Mouse (Mus musculus) liver, adult 2 months (tissue): ENCODE measurements at regions not wholly inside any gene's neighbourhood (a gene's known extent, or its start where the extent isn't known, plus 50 kb on each side); places are given as distances from the start of the nearest gene placed in this dataset.

ENCODE experiments used
- DNase-seq: peaks from one replicate; pipeline ENCODE4 v3.0.0-alpha.2; 2011; ENCODE audit warnings: low read depth, low spot score; ENCODE audit errors: extremely low read depth
- H3K27ac ChIP-seq: fragments of 200-500 bp; replicated peaks from 2 replicates; pipeline ENCODE4 v1.5.1; 2012; ENCODE audit warnings: low read depth, mild to moderate bottlenecking, control low read depth, inconsistent platforms, low read length; ENCODE audit not compliant: insufficient read depth
- H3K27me3 ChIP-seq: fragments of 200-500 bp; 2 replicates; pipeline ENCODE4 v1.6.1; 2012; ENCODE audit warnings: mild to moderate bottlenecking, moderate library complexity, low read length, inconsistent platforms; ENCODE audit not compliant: control insufficient read depth, insufficient read depth
- H3K36me3 ChIP-seq: fragments of 200-500 bp; 2 replicates; pipeline ENCODE4 v1.6.1; 2012; ENCODE audit warnings: low read length, inconsistent platforms; ENCODE audit not compliant: control insufficient read depth, insufficient read depth
- H3K4me1 ChIP-seq: fragments of 200-500 bp; 2 replicates; pipeline ENCODE4 v1.6.1; 2011; ENCODE audit warnings: low read length; ENCODE audit not compliant: control insufficient read depth, insufficient read depth
- H3K4me3 ChIP-seq: fragments of 200-500 bp; 2 replicates; pipeline ENCODE4 v1.5.1; 2011; ENCODE audit warnings: low read depth, mild to moderate bottlenecking, control low read depth, low read length, moderate library complexity; ENCODE audit not compliant: insufficient read depth
- H3K79me2 ChIP-seq: fragments of 200-500 bp; 2 replicates; pipeline ENCODE4 v1.6.1; 2012; ENCODE audit warnings: inconsistent platforms, mild to moderate bottlenecking, low read length, moderate library complexity; ENCODE audit not compliant: control insufficient read depth, insufficient read depth
- H3K9ac ChIP-seq: fragments of 200-500 bp; 2 replicates; pipeline ENCODE4 v1.6.1; 2012; ENCODE audit warnings: low read depth, mild to moderate bottlenecking, control low read depth, inconsistent platforms, low read length
- CTCF ChIP-seq: fragments of 200-500 bp; IDR thresholded peaks from 2 replicates; pipeline ENCODE4 v1.5.1; 2011; ENCODE audit warnings: low read depth, low read length, control low read depth
- POLR2A ChIP-seq: fragments of 200-500 bp; IDR thresholded peaks from 2 replicates; pipeline ENCODE4 v1.6.1; 2011; ENCODE audit warnings: low read length, control low read depth; ENCODE audit not compliant: insufficient read depth; ENCODE audit errors: extremely low read depth
- WGBS: fragments of 180-500 bp; shearing (Covaris S2); methylation state at CpG from one replicate; pipeline ENCODE4 v1.1.7; 2018; 5-methylcytosine and 5-hydroxymethylcytosine counted together

DNA sequence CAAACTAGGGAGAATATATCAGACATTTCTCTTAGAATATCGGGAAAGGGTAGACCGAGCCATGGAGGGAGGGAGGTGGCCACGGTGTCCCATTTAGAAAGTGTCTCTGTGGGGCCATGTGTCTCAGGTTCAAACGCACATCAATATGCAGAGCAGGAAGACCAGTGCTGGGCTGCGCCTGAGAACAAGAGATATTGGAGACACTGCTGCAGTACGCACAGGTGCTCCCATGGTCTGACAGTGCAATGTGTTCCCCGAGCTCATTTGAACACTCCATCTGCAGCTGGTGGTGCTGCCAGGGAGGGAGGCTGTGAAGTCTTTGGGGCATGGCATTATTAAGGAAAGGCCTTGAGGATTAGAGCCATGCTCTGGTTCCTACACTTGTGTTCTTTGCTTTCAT lies 60.6 kb upstream of the Irf2bp2 start:
- no peak for DNase-seq
- H3K79me2 ChIP-seq: no peaks in the 10 kb centered on the region
- no peak overlapping the region for H3K4me3 ChIP-seq
- no peaks in the 10 kb centered on the region for H3K36me3 ChIP-seq
- TF ChIP-seq POLR2A (no peak), CTCF (no peak)
- no peak overlapping the region for H3K9ac ChIP-seq
- 95% methylated on average over 7 of the region's 7 CpGs for WGBS
- H3K27ac ChIP-seq: no peak overlapping the region
- H3K4me1 ChIP-seq: peaks cover 20% of the 10 kb centered on the region
- no peaks in the 10 kb centered on the region for H3K27me3 ChIP-seq

DNA sequence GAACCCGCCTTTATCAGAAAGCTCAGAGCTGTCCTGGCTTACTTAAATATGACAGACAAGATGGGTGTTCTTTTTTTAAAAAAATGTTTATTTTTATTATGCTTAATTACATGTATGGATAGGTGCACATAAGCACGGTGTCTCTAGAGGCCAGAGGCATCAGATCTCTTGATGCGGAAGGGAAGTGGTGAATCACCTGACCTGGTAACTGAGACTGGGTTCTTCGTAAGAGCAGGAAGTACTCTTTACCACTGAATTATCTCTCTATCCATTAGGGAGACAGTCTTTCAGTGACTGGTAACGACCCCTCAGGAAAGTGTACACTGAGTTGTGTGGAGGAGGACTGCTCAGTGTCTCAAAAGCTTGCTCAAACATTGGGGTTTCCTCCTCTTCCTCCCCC lies 58.4 kb upstream of the Irf2bp2 start:
- Histone ChIP-seq H3K4me3 (no peak overlapping the region), H3K9ac (no peak overlapping the region), H3K27me3 (no peaks in the 10 kb centered on the region), H3K4me1 (peaks cover 14% of the 10 kb centered on the region), H3K79me2 (no peaks in the 10 kb centered on the region), H3K36me3 (no peaks in the 10 kb centered on the region), H3K27ac (no peak overlapping the region)
- no peak for DNase-seq
- TF ChIP-seq CTCF: no peak
- TF ChIP-seq POLR2A: no peak
- WGBS: 89% methylated on average over 5 of the region's 5 CpGs

DNA sequence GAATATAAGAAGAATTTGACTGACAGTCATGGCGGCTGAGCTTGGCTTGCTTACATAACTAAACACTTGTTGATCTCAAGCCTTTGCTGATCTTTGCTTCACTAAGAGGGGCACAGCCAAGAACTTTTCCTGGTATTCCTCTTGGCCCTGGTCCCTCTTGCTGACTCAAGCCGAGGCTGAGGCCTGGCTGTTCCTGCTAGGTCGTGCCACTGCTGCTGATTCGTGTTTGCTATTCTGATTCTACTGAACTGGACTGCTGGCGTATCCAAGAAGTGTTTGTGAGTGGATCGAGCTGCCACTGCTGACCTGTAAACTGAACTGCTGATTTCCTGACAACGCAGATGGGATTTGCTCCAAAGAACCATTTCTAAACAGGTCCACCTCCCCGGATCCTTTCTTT lies 57.2 kb upstream of the Irf2bp2 start:
- H3K27me3 ChIP-seq: no peaks in the 10 kb centered on the region
- TF ChIP-seq POLR2A (no peak), CTCF (no peak)
- H3K9ac ChIP-seq: no peak overlapping the region
- no peaks in the 10 kb centered on the region for H3K36me3 ChIP-seq
- no peak overlapping the region for H3K4me3 ChIP-seq
- peak overlapping the region; percentile 92 for H3K27ac ChIP-seq
- DNase-seq: peak; percentile 83
- H3K4me1 ChIP-seq: peaks cover 8% of the 10 kb centered on the region
- 18% methylated on average over 8 of the region's 8 CpGs for whole genome bisulfite sequencing
- no peaks in the 10 kb centered on the region for H3K79me2 ChIP-seq

DNA sequence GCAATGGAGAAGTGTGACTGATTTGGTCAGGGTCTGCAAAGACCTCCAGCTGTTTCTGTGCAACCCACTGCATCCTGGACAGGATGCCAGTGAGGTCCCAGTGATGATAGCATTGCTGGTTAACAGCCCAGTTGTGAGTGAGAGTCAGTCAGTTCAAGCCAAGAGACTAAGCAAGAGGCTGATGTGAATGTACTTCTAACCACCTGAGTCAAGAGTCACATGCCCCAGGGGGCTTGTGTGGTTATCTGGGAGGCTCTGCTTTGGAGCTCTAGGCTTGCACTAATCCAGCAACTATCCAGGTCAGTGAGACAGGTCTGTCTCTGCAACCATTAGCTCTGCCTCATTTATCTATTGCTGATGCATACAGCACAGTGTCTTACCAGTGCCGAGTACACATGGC lies 55.5 kb upstream of the Irf2bp2 start:
- no peak for TF ChIP-seq POLR2A
- TF ChIP-seq CTCF: no peak
- H3K9ac ChIP-seq: no peak overlapping the region
- no peaks in the 10 kb centered on the region for H3K36me3 ChIP-seq
- H3K4me3 ChIP-seq: no peak overlapping the region
- H3K27me3 ChIP-seq: no peaks in the 10 kb centered on the region
- peaks cover 3% of the 10 kb centered on the region for H3K4me1 ChIP-seq
- DNase-seq: no peak
- H3K79me2 ChIP-seq: no peaks in the 10 kb centered on the region
- WGBS: 51% methylated on average over 1 of the region's 1 CpGs
- no peak overlapping the region for H3K27ac ChIP-seq

DNA sequence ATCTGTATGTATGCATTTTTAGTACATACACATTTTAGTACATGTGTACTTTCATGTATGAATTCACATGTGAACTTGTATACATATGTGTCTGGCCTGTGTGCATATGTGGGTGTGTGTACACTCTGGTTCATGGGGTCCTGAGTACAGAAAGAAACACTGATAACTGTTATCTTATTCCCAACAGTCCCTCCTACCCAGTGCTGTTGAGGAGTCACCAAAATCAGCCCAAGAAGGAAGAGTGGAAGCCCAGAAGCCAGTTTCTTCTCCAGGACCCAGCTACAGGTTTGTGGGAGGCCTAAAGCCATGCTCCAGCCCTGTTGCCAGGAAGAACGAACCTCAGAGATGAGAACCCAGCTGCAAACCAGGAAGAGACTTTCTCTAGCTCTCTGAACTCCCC lies 53.6 kb upstream of the Irf2bp2 start:
- no peak for DNase-seq
- Histone ChIP-seq H3K27me3 (no peaks in the 10 kb centered on the region), H3K4me1 (peaks cover 3% of the 10 kb centered on the region), H3K4me3 (no peak overlapping the region), H3K27ac (no peak overlapping the region), H3K9ac (no peak overlapping the region), H3K36me3 (no peaks in the 10 kb centered on the region), H3K79me2 (no peaks in the 10 kb centered on the region)
- WGBS: 83% methylated on average over 1 of the region's 1 CpGs
- TF ChIP-seq CTCF (no peak), POLR2A (no peak)

DNA sequence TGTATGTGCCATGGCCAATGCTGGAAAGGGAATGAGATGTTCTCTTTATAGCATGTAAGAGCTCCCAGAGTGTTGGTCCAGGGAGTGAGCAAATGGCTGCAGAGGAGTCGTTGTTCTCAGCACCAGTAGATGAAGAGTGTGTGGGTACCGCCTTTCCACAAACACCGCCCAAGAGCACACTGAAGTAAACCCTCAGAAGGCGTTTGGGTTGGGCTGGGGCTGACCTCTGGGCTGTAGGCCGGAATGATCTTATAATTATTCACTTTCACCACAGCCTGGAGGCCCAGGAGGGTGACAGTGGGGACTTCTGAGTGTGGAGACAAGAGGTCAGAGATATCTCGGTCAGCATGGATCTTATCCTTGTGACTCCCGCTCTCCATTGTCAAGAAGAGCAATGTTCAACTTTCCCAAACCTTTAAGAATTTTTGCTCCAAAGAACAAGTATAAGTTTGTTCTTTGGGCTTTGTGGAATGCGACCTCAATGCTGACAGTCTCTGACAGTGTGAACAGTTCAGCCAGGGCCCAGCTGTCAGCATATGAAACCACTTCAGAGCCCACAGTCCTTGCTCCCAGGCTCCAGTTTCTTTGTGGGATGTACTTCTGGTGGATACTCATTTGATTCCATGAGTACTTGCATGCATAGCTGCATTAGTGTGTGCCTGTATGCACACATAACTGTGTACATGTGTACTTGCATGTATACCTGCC lies 53.0 kb upstream of the Irf2bp2 start:
- DNase-seq: no peak
- WGBS: 84% methylated on average over 8 of the region's 8 CpGs
- Histone ChIP-seq H3K4me3 (no peak overlapping the region), H3K4me1 (peaks cover 3% of the 10 kb centered on the region), H3K27me3 (no peaks in the 10 kb centered on the region), H3K79me2 (no peaks in the 10 kb centered on the region), H3K9ac (no peak overlapping the region), H3K36me3 (no peaks in the 10 kb centered on the region), H3K27ac (no peak overlapping the region)
- TF ChIP-seq CTCF (no peak), POLR2A (no peak)
